Mouse (Mus musculus) stomach, embryonic 16.5 days (tissue): Measurements from ENCODE around the gene Zfp592. TPM values are rescaled to one million over a fixed set of nuclear protein-coding genes. Genes with fewer than 3 reads are reported as not detected.
A peak's percentile ranks its signal among the peaks of the same experiment; 100 is the strongest.

Source experiments
- ATAC-seq: fragments of 200-750 bp; cut with Nextera tagmentation; 2 replicates; pipeline ENCODE4 v1.8.0; 2017; ENCODE audit warnings: moderate number of reproducible peaks, moderate TSS enrichment; ENCODE audit not compliant: insufficient read depth, low FRiP score
- H3K27ac ChIP-seq: fragments of 300-500 bp; sonication (generic); 2 replicates; pipeline ENCODE4 v1.5.1; 2014; ENCODE audit warnings: low read length
- H3K27me3 ChIP-seq: fragments of 300-500 bp; sonication (generic); 2 replicates; pipeline ENCODE4 v1.6.1; 2014; ENCODE audit warnings: low read length, control low read depth, mixed read lengths; ENCODE audit not compliant: control insufficient read depth, insufficient read depth
- H3K36me3 ChIP-seq: fragments of 300-500 bp; sonication (generic); 2 replicates; pipeline ENCODE4 v1.6.1; 2014; ENCODE audit warnings: low read length; ENCODE audit not compliant: control insufficient read depth, insufficient read depth
- H3K4me1 ChIP-seq: fragments of 300-500 bp; sonication (generic); 2 replicates; pipeline ENCODE4 v1.6.1; 2014; ENCODE audit warnings: low read length, control low read depth, mixed read lengths; ENCODE audit not compliant: control insufficient read depth, insufficient read depth
- H3K4me2 ChIP-seq: fragments of 300-500 bp; sonication (generic); 2 replicates; pipeline ENCODE4 v1.6.1; 2014; ENCODE audit warnings: low read depth, low read length, mixed read lengths
- H3K4me3 ChIP-seq: fragments of 300-500 bp; sonication (generic); replicated peaks from 2 replicates; pipeline ENCODE4 v1.5.1; 2014; ENCODE audit warnings: mild to moderate bottlenecking, low read length
- H3K9ac ChIP-seq: fragments of 300-500 bp; sonication (generic); 2 replicates; pipeline ENCODE4 v1.6.1; 2014; ENCODE audit warnings: low read length
- H3K9me3 ChIP-seq: fragments of 300-500 bp; sonication (generic); replicated peaks from 2 replicates; pipeline ENCODE4 v1.6.1; 2016; ENCODE audit warnings: low read length, control low read depth; ENCODE audit not compliant: control insufficient read depth
- WGBS: fragments of 180-500 bp; shearing (Covaris S2); extraction: QIAGEN DNeasy Blood & Tissue Kit; methylation state at CpG from one replicate; pipeline ENCODE4 v1.1.7; 2014; 5-methylcytosine and 5-hydroxymethylcytosine counted together
- polyA plus RNA-seq: library from polyadenylated mRNA; unstranded; fragments of >200 nt; fragmentation: Nextera tagmentation; extraction: Ambion mirVana; gene quantifications from 2 replicates; pipeline ENCODE4 v1.2.1, GENCODE M21; 2015

Zfp592 gene
- 11.5 and 12.1 TPM in 2 replicates for polyA plus RNA-seq

DNA sequence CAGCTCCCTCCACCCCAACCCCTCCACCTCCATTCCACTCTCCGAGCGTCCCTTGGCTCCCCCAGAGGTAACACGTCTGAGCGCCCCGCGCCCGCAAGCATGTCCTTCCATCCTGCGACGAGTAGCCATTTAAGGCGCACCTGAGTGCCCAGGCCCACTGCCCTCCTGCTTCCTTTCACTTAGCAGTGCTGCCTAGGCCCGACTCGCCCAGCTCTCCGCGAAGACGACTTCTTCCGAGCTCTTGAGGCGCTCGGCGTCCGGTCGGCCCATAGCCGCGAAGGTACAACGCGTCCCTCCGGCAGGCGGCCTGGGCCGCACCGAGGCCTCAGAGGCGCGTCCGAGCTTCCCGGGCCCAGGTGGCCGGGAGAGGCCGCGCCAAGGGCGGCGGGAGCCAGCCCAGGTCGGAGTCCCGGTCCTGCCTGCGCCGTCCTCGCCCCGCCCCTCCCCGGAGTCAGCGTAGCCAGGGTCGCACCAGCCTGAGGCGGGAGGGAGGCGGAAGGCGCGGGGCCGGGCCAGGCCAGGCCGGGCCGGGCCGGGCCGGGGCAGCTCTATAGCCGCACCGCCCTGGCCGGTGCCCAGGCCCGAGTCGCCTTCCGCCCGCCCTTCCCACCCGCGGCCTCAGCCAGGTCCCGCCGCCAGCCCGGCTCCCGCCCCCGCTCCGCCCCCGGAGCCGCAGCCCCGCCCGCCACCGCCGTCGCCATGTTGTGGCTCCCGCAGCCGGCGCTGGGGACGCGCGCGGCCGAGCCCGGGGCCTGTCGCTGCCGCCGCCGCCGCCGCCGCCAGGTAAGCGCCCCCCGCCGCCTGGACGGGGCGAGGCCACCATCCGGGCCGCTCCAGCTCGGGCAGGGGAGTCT is at the start of gene Zfp592:
TSS of gene Zfp592 (plus strand) at position 702 of the 854 bp plus-strand sequence.
- Histone ChIP-seq H3K4me3 (peak within 1 kb of the TSS; percentile 98), H3K36me3 (no peaks in the 10 kb centered on the region), H3K4me2 (peak within 1 kb of the TSS; percentile 95), H3K4me1 (peaks cover 24% of the 10 kb centered on the region), H3K27ac (peak within 1 kb of the TSS; percentile 96), H3K27me3 (no peaks in the 10 kb centered on the region), H3K9ac (peak within 1 kb of the TSS; percentile 100), H3K9me3 (no peaks in the 10 kb centered on the region)
- peak; percentile 93 for ATAC-seq
- under 1% methylated on average over 87 of the region's 102 CpGs for WGBS

DNA sequence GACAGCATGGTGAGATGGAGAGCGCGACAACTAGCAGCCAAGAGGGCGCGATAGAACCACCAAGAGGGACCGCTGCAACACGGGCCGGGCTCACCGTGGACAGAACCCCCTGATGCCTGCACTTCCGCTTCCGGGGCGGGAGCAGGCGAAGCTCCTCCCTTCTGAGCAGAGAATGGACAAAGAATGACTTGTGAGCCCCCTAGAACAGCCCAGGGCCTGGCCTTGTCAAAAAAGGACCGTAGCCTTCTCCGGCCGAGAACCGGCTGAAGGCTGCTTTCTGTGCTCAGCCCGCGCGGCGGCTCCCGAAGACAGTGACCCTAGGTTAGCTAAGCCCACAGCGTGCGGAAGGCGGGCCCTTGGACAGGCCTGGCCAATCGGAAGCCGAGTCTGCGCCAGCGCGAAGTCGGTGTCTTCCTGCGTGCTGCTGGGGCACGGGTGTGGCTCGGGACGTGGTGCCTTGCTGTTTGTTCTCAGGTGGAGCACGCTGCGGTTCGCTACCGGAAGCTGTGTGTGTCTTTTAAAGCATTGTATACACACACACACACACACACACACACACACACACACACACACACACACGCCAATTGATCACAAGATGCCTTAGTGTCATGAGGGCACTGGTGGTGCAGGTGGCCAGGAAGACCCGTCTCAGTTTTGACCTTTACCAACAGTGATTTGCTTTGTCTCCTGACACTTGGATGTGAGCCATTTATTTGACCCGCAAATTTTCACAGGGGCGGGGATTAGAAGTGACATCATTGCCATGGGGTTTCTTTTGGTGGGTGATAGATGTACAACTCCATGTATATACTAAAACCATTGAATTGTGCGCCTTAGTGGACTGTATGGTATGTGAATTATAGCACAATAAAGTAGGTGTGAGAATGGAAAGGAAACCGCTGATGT is 45.8 kb upstream of the Zfp592 start, which contains the start of gene Sec11a:
TSS of gene Sec11a (minus strand) at position 336 of the 906 bp plus-strand sequence.
- no peaks in the 10 kb centered on the region for H3K9me3 ChIP-seq
- H3K27ac ChIP-seq: peak within 1 kb of the TSS; percentile 94
- peaks cover 14% of the 10 kb centered on the region for H3K4me1 ChIP-seq
- H3K4me3 ChIP-seq: peak within 1 kb of the TSS; percentile 81
- H3K36me3 ChIP-seq: no peaks in the 10 kb centered on the region
- 2% methylated on average over 44 of the region's 44 CpGs for WGBS
- peak within 1 kb of the TSS; percentile 88 for H3K4me2 ChIP-seq
- no peaks in the 10 kb centered on the region for H3K27me3 ChIP-seq
- H3K9ac ChIP-seq: peak within 1 kb of the TSS; percentile 84
- ATAC-seq: peak; percentile 99

DNA sequence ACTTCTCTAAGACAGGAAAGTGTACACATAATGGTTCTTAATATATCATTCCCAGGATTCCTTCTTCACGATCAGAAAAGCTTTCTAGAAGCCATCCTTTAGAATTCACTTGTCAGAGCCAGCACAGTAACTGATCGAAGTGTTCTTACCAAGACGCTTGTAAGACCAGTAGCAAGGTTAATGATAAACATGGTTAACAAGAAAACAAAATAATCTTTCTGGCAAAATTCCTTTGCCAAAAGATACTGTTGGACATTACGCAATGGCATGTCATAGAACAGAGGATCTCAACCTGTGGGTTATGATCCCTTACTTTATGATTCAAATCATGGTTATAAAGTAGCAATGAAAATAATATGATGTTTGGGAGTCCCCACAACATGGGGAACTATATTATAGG is 42.0 kb upstream of the Zfp592 start:
- ATAC-seq: no peak
- Histone ChIP-seq H3K4me2 (no peak overlapping the region), H3K4me3 (no peak overlapping the region), H3K27me3 (no peaks in the 10 kb centered on the region), H3K9me3 (no peaks in the 10 kb centered on the region), H3K4me1 (peaks cover 6% of the 10 kb centered on the region), H3K36me3 (no peaks in the 10 kb centered on the region), H3K9ac (no peak overlapping the region), H3K27ac (no peak overlapping the region)
- WGBS: 82% methylated on average over 4 of the region's 4 CpGs

DNA sequence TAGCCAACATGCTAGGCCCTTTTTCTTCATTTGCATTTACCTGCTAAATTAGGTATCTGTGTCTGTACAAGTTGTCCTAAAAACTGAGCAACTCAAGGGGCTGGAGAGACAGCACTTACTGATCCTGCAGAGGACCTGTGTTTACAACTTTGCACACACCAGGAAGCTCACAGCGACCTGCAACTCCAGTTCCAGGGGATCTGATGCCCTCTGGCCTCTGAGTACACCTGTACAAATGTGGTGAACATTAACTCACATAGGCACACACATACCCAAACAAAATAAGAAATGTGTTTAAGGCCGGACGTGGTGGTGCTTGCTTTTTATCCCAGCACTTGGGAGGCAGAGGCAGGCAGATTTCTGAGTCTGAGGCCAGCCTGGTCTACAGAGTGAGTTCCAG is 41.3 kb upstream of the Zfp592 start:
- no peaks in the 10 kb centered on the region for H3K9me3 ChIP-seq
- H3K36me3 ChIP-seq: no peaks in the 10 kb centered on the region
- H3K27ac ChIP-seq: no peak overlapping the region
- WGBS: 53% methylated on average over 3 of the region's 3 CpGs
- H3K4me3 ChIP-seq: no peak overlapping the region
- no peak overlapping the region for H3K4me2 ChIP-seq
- H3K27me3 ChIP-seq: no peaks in the 10 kb centered on the region
- ATAC-seq: no peak
- peaks cover 3% of the 10 kb centered on the region; the same call in 1 of the 2 replicates for H3K4me1 ChIP-seq
- no peak overlapping the region for H3K9ac ChIP-seq

DNA sequence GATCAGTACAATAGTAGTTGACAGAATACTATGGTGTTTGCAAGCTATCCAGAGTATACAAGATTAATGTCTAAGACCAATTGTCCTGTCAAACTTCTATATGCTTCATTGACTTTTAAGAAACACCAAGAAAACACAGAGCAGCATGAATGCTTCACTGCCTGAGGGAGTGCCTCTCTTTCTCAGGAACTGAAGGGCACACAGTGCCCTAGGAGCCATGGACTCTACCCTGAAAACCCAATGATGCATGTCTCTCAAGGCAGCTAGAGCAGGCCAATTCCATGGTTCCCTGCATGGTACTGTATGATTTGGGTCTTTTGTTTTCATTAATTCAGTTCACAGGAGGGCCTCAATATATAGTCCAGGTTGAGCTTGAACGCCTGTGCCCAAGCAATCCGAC is 39.2 kb upstream of the Zfp592 start:
- Histone ChIP-seq H3K36me3 (no peaks in the 10 kb centered on the region), H3K4me1 (no peaks in the 10 kb centered on the region), H3K4me2 (no peak overlapping the region), H3K27ac (no peak overlapping the region), H3K9ac (no peak overlapping the region), H3K27me3 (no peaks in the 10 kb centered on the region), H3K4me3 (no peak overlapping the region), H3K9me3 (no peaks in the 10 kb centered on the region)
- WGBS: 74% methylated on average over 2 of the region's 2 CpGs
- ATAC-seq: no peak

DNA sequence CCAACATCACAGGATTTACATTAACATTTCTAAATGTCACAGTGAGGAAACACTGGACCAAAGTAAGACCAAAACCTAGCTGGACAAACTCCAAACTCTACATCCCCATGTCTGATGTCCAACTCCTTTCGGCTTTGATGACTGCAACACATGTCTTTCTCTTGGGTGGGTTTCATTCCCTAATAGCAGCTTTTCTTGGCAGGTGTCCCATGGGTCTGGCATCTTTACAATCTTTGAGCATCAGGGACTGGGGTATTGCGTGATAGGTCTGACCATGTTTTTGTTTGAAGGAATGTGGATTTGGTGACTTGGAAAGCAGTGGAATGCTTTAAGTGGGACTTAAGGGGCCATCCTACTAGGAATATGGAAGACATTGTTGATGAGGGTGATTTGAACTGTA is 36.6 kb upstream of the Zfp592 start:
- Histone ChIP-seq H3K36me3 (no peaks in the 10 kb centered on the region), H3K9me3 (no peaks in the 10 kb centered on the region), H3K27me3 (no peaks in the 10 kb centered on the region), H3K9ac (no peak overlapping the region), H3K4me3 (no peak overlapping the region), H3K4me1 (no peaks in the 10 kb centered on the region), H3K4me2 (no peak overlapping the region), H3K27ac (no peak overlapping the region)
- WGBS: 79% methylated on average over 2 of the region's 2 CpGs
- ATAC-seq: no peak

DNA sequence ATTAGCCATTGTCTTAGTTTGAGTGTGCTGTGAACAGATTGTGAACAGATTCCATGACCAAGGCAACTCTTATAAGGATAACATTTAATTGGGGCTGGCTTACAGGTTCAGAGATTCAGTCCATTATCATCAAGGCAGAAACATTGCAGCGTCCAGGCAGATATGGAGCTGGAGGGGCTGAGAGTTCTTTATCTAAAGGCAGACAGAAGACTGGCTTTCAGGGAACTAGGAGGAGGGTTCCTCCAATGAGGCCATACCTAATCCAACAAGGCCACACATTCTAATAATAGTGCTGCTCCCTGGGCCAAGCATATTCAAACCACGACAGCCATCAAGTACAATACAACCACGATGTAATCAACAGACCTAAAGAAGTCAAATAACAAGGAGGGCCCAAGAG is 34.5 kb upstream of the Zfp592 start:
- no peaks in the 10 kb centered on the region for H3K4me1 ChIP-seq
- H3K9ac ChIP-seq: no peak overlapping the region
- no peak overlapping the region for H3K4me3 ChIP-seq
- no peak overlapping the region for H3K4me2 ChIP-seq
- H3K36me3 ChIP-seq: no peaks in the 10 kb centered on the region
- H3K27ac ChIP-seq: no peak overlapping the region
- no peak for ATAC-seq
- 79% methylated on average over 3 of the region's 3 CpGs for WGBS
- no peaks in the 10 kb centered on the region for H3K9me3 ChIP-seq
- H3K27me3 ChIP-seq: no peaks in the 10 kb centered on the region

DNA sequence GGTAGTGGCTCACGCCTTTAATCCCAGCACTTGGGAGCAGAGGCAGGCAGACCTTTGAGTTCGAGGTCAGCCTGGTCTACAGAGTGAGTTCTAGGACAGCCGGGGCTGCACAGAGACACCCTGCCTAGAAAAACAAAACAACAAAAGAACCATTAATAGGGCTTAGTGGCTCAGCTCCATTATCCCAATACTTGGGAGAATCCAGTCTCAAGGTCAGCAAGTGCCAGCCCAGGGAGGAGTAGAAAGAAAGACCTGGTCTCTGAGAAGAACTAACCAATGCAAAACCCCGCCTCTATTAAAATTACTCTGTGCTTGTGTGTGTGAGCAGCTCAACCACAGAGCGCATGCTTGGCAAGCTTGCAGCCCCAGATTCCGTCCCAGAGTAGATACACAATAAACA is 30.7 kb upstream of the Zfp592 start:
- H3K27me3 ChIP-seq: no peaks in the 10 kb centered on the region

DNA sequence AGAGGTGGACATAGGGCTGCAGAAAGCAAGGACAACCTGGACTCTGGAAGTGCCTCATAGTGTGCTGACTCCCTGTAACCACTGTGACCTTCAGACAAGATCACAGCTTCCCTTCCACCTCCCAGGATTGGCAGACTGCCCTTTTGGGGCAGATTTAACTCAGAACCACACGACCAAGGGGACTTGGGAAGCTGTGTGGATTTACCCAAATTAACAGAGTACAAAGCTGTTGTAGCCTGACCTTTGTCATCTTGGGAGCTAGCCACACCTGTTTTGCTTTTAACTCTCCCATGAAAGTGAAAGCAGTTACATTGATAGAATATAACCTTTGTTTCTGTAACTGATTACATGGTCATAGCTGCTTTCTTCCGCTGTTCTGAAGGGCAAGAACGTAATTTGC is 22.6 kb upstream of the Zfp592 start:
- no peaks in the 10 kb centered on the region for H3K9me3 ChIP-seq
- no peak for ATAC-seq
- no peak overlapping the region for H3K4me2 ChIP-seq
- no peak overlapping the region for H3K4me3 ChIP-seq
- no peaks in the 10 kb centered on the region for H3K36me3 ChIP-seq
- no peaks in the 10 kb centered on the region for H3K4me1 ChIP-seq
- H3K9ac ChIP-seq: no peak overlapping the region
- no peak overlapping the region for H3K27ac ChIP-seq
- no peaks in the 10 kb centered on the region for H3K27me3 ChIP-seq
- WGBS: 54% methylated on average over 3 of the region's 3 CpGs

More for the DNA sequence above, 30.7 kb upstream of the Zfp592 start:
- no peaks in the 10 kb centered on the region for H3K36me3 ChIP-seq
- ATAC-seq: no peak
- H3K9ac ChIP-seq: no peak overlapping the region
- H3K4me2 ChIP-seq: no peak overlapping the region
- no peaks in the 10 kb centered on the region for H3K9me3 ChIP-seq
- H3K4me3 ChIP-seq: no peak overlapping the region
- 62% methylated on average over 6 of the region's 6 CpGs for WGBS
- no peaks in the 10 kb centered on the region for H3K4me1 ChIP-seq
- H3K27ac ChIP-seq: no peak overlapping the region
